Mouse (Mus musculus) embryo, embryonic 11 days (tissue): ENCODE measurements at regions not wholly inside any gene's neighbourhood (a gene's known extent, or its start where the extent isn't known, plus 50 kb on each side); places are given as distances from the start of the nearest gene placed in this dataset.
A peak's percentile ranks its signal among the peaks of the same experiment; 100 is the strongest.

Source experiments
- DNase-seq: peaks from one replicate; pipeline ENCODE4 v3.0.0-alpha.2; 2015

DNA sequence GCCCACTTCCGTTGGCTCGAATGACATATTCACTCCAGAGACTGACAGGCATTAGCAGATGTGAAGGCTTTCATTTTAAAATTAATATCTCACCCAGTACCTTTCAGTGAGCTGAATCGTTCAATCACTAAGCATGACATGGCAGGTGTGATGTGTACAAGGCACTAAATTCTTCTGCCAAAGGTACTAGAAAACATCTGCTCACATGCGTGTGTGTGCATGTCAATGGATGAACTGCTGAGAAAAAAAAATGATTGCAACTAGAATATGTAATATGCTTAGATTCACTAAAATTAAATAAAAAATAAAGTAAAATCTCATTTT lies 191.6 kb upstream of the Mageb18 start:
- no peak for DNase-seq

DNA sequence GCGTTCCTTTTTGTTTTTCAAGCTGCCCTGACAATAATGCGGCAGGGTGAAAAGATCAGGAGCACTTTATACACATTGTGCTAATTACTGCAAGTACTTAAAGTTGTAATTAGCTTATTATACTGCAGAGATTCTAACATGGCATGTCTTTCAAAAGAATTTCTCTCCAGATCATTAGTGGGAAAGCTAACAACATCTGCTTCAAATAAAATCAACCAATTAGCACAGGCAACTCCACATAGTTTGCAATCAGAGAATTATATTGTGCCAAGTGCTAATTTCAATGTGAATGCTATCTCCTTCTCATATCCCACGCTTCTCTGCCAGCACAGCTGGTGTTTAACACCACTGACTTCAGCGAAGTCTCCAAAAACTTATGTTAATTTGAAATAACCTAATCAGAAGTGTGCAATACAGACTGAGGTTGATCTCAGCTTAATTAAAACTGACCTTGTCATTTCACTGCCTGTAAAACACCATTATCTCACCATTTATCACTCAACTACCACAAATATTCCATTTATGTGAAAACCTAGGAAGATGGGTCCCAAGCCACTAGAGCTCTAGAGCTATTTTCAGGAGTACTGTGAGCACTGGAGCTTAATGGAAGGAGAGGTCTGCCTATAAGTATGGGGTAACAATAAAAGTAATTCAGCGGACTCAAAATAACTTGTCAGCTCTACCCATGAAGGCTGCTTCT lies 191.1 kb upstream of the Mageb18 start:
- no peak for DNase-seq

DNA sequence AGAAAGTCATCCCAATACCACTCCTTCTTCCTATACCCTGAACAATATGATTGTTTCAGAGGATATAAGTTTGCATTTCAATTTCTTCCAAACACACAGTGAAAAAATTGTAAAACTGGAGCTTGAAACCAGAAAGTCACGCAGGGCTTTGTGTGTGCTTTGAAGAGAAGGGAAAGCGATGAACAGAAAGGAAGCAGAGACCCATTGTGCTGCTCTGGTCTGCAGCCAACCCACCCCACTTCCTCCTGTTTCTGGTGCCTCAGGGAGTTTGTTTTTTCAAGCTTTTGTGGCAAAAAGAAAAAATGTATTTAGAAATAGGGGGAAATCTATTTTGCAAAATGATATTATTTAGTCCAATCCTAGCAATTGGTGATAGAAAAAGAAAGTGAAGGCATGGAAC lies 187.4 kb upstream of the Mageb18 start:
- DNase-seq = no peak

DNA sequence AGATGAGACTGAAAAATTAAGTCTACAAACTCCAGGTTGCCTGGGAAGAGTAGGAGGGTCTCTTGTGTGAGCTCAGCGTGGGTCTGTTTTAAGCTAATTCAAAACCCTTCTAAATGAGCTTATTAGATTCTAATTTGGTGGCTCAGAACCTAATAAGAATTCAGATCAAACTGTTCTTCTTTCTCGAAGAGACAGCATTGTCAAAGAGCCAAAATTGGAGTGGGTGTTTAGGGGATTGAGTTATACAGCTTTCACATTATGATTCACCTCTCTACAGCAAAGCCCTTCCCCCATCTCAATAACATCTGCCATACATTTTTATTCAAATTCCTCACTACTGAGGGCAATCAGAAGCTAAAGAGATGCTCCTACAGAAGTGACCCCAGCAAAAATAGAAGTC lies 140.7 kb upstream of the Mageb18 start:
- DNase-seq = no peak

DNA sequence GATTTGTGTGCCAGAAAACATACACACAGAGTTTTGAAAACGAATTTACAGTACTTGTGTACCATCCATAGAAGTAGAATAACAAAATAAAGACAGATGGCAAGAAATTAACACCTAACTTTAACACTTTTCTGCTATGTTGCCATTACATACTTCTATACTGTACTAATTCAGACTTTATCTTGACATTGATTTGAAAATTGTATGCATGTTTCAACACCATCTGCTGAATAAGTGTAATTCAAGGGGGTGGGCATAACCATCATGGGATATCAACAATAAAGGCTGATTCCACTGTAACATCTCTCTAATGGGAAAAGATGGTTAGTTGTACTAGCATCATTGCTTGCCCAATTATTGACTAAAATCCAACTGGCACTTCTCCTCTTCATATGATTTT lies 110.9 kb upstream of the Mageb18 start:
- DNase-seq = no peak

DNA sequence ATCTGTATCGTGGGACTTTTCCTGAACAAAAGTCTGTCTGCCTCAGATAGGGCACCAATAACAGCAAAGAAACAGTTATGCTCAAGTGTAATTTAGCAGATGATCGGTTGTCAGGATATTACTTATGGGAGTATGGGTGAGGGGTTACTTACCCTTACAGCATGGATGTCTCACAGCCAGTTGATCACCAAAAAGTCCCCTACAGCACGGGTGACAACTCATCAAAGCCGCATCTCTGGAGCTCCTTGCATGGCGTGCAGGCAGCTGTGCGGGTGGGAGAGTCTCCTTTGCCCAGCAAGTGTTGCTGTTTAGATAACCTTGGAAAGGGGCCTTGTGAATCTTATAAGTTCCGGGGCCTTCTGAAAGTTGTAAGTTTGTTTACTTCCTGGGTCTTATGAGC lies 80.4 kb upstream of the Mageb18 start:
- DNase-seq = no peak

DNA sequence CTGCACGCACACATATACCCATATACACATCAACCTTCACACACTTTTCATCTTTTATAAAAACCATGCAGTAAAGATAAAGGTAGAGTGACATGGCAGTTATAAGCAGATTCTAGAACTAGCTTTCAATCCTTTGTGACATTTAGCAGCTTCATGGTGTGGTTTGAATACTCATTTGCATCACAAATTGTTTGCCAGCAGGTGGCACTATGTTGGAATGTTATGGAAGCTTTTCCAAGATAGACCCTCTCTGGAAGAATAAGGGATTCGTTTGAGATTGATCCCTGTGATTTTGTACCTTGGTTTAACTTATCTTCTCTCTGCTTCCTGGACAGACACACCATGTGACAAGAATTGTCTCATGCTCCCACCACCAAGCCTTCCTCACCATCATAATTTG lies 61.8 kb upstream of the Mageb18 start:
- peak; percentile 14 for DNase-seq
